Mouse (Mus musculus): Measurements from ENCODE around the gene Tmed2.
"Not testable (repeated sequence)": the region's sequence is repeated elsewhere in the genome, so short reads cannot be mapped to it uniquely, and the experiment has no call there.

The Tmed2 gene

DNA sequence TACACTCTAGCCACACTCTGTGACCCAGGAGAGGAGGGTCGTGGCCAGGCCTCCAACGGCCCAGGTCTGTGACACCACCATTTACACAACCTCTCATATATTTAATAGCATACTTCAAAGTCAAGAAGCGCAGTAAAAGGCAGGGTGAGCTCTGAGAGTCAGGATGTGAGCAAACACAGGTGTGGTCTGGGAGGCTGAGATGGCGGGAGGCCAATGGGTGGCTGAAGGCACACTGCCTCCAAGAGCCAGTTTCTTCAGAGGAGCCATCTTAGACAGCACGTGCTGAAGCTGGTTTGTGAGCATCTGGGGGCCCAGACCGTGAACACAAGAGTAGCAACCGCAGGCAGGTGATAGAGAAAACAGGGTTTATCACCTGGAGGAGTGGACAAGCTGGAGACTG lies 35.0 kb downstream of the Tmed2 start:
- no peak for DNase-seq (ENCODE audit: low spot score in 2 of 2)

DNA sequence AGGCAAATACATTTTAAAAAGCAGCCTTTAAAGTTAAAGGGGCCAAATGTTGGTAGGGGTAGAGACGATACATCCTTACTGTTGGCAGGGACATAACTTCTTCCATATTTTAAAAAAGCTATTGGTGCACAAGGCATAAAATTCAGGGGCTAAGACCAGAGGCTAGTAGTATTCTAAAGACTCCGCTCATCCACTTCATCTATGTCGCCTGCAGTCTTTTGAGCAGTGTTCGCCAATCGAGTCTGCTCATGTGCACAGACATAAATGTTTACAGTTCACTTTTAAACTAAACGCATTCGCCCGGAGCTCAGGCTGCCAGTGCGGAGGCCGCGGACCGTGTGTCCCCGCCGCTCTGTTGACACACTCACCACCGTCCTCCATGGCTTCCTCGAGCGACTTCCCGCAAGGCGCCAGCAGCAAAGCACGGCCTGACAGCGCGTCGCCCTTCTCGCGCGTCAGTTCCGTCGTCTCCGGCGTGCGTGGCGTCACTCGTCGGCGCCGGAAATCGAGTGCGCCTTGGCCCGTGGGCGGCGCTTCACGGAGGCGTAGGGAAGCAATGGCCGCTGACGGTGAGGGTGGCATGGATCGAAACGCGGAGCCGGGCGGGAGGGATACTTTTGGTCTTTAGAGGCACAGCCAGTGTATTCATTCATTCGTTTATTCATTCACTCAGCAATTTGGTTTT lies 38.3 kb downstream of the Tmed2 start, which contains the start of the genes Eif2b1 and Gtf2h3:
TSS of gene Eif2b1 (minus strand) at position 499 of the 685 bp plus-strand sequence.
TSS of gene Gtf2h3 (plus strand) at position 508 of the 685 bp plus-strand sequence.
- DNase-seq (ENCODE audit: low spot score in 2 of 2) = peak; percentile 89 to 91

DNA sequence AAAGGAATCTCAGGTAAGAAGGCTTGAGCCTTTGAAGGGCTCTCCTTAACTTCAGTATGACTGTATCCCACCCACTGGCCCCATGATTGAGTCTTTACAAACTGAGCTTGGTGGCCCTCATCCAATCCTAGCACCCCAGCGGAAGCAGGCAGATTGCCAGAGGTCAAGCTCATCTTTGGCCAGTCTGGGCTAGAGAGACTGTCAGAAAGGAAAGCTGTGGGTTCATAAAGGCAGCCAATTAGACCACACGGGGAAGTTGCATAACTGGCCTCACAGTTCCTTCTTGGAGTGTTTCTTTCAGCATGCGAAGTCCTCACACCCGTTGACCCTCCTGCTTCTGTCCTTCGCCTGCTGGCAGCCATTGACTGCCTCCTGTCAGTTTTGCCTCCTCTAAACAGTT lies 42.0 kb downstream of the Tmed2 start:
- peak in 1 of 2 experiments; percentile 22 for DNase-seq (ENCODE audit: low spot score in 2 of 2)

DNA sequence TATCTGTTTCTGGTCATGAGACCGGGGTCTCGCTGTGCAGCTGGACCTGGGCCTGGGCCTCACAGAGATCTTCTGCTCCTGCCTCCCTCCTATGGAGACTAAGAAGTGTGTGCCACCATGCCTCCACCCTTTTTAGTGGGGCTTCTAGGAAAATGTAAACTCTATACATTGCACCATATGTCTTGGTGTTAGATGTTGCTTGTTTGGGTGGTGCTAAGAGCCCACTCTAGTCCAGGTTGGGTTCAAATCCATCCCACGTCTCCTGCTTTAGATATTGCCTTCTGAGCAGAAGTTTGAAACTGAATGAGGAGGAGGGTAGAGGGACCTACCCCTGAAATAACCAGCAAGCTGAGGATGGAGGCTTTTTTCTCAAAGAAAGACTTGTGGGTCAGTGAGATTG lies 52.3 kb downstream of the Tmed2 start:
- DNase-seq (ENCODE audit: low spot score in 2 of 2) = no peak

DNA sequence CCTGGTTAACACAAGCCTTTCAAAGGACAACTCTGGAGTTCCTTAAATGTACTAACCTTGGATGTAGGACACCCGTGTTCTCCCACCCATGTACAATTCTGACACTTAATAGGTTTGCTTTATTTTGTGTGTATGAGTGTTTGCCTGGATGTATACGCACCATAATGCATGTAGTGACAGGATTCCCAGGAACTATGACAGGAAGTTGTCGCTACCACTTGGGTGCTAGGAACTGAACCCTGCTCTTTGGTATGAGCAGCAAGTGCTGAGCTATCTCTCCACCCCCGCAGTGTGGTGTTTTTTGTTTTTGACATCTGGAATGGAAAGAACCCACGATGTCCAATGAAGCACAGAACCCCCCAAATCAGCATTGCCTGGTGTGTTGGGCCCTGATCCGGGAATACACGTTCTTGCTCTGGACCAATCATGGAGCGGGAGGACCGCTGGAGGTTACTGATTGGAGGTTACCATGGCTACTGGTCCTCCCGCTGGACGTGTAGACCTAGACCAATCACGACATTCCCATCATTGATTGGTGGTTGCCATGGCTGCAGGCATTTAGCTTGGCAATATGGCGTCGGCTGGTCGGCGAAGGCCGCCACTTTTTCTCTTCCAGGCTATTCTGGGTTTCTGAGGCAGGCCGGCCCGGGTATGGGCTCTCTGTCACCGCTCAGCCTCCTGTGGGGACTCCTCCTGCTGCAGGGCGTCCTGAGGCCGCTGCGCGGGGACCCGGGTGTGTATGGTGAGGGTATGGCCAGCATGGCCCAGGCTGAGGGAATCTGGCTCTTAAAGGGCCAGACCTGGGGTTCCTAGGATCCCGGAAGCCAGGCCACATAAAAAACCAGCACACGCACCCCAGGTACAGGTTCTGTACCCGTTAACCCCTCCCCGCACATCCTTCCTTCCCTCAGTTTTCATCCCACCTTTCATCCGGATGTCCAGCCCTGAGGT lies 58.0 kb downstream of the Tmed2 start:
- DNase-seq (ENCODE audit: low spot score in 2 of 2) = peak; percentile 72 to 80

DNA sequence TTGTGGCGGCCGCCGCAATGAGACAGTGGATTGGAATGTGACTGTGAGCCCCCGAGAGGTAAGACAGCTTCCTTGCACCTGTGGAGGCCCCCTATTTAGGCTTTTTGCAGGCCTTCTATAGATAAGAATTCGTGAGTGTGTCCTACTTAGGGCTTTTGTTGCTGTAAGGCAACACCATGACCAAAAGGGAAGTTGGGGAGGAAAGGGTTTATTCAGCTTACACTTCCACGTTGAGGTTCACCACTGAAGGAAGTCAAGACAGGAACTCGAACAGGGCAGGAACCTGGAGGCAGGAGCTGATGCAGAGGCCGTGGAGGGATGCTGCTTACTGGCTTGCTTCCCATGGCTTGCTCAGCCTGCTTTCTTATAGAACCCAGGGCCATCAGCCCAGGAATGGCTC lies 59.2 kb downstream of the Tmed2 start:
- DNase-seq (ENCODE audit: low spot score in 2 of 2) = not testable (repeated sequence)
